Mouse (Mus musculus) small intestine, adult 2 months (tissue): ENCODE measurements at regions not wholly inside any gene's neighbourhood (a gene's known extent, or its start where the extent isn't known, plus 50 kb on each side); places are given as distances from the start of the nearest gene placed in this dataset.

Experiments
- H3K27ac ChIP-seq: fragments of 200-500 bp; 2 replicates; pipeline ENCODE4 v1.5.1; 2012; ENCODE audit warnings: low read depth, low read length, control low read depth, inconsistent platforms; ENCODE audit not compliant: insufficient read depth
- H3K27me3 ChIP-seq: fragments of 200-500 bp; 2 replicates; pipeline ENCODE4 v1.6.1; 2012; ENCODE audit warnings: mild to moderate bottlenecking, moderate library complexity, low read length, inconsistent platforms; ENCODE audit not compliant: control insufficient read depth, insufficient read depth
- H3K36me3 ChIP-seq: fragments of 200-500 bp; 2 replicates; pipeline ENCODE4 v1.6.1; 2012; ENCODE audit warnings: mild to moderate bottlenecking, low read length, control low read depth, inconsistent platforms; ENCODE audit not compliant: control insufficient read depth, insufficient read depth
- H3K4me1 ChIP-seq: fragments of 200-500 bp; 2 replicates; pipeline ENCODE4 v1.6.1; 2012; ENCODE audit warnings: low read length, inconsistent platforms, mixed read lengths; ENCODE audit not compliant: control insufficient read depth, insufficient read depth, insufficient read length
- H3K4me3 ChIP-seq: fragments of 200-500 bp; 2 replicates; pipeline ENCODE4 v1.5.1; 2012; ENCODE audit warnings: low read depth, mild to moderate bottlenecking, control low read depth, inconsistent platforms, low read length, moderate library complexity
- CTCF ChIP-seq: fragments of 200-500 bp; IDR thresholded peaks from 2 replicates; pipeline ENCODE4 v1.5.1; 2012; ENCODE audit warnings: low read depth, mild to moderate bottlenecking, control low read depth, inconsistent platforms, low read length, moderate library complexity, mixed read lengths; ENCODE audit not compliant: insufficient replicate concordance, insufficient read length; ENCODE audit errors: extremely low read depth
- POLR2A ChIP-seq: fragments of 200-500 bp; IDR thresholded peaks from 2 replicates; pipeline ENCODE4 v1.6.1; 2012; ENCODE audit warnings: low read depth, mild to moderate bottlenecking, control low read depth, inconsistent platforms, low read length, moderate library complexity
- WGBS: fragments of 180-500 bp; shearing (Covaris S2); methylation state at CpG from one replicate; pipeline ENCODE4 v1.1.7; 2018; 5-methylcytosine and 5-hydroxymethylcytosine counted together

- Histone ChIP-seq H3K27me3 (no peaks in the 10 kb centered on the region), H3K4me3 (no peak overlapping the region), H3K27ac (no peak overlapping the region), H3K4me1 (no peaks in the 10 kb centered on the region), H3K36me3 (no peaks in the 10 kb centered on the region)
- no peak for TF ChIP-seq POLR2A
- no peak for TF ChIP-seq CTCF
- 80% methylated on average over 7 of the region's 7 CpGs for WGBS
These were observed 133.8 kb upstream of the Mdm1 start for GRCm38 (mm10) chr10:118007846-118008245.

GRCm38 (mm10) chr10:118011687-118012567 is 129.7 kb upstream of the Mdm1 start:
- no peaks in the 10 kb centered on the region for H3K36me3 ChIP-seq
- no peak overlapping the region for H3K4me3 ChIP-seq
- no peaks in the 10 kb centered on the region for H3K4me1 ChIP-seq
- WGBS: 68% methylated on average over 10 of the region's 10 CpGs
- H3K27me3 ChIP-seq: no peaks in the 10 kb centered on the region
- TF ChIP-seq CTCF (no peak), POLR2A (no peak)
- H3K27ac ChIP-seq: no peak overlapping the region

- 82% methylated on average over 9 of the region's 9 CpGs for WGBS
- TF ChIP-seq POLR2A (no peak), CTCF (no peak)
- Histone ChIP-seq H3K27ac (no peak overlapping the region), H3K4me3 (no peak overlapping the region), H3K27me3 (no peaks in the 10 kb centered on the region), H3K36me3 (no peaks in the 10 kb centered on the region), H3K4me1 (no peaks in the 10 kb centered on the region)
These were observed 112.8 kb upstream of the Mdm1 start for GRCm38 (mm10) chr10:118028831-118029230.

DNA sequence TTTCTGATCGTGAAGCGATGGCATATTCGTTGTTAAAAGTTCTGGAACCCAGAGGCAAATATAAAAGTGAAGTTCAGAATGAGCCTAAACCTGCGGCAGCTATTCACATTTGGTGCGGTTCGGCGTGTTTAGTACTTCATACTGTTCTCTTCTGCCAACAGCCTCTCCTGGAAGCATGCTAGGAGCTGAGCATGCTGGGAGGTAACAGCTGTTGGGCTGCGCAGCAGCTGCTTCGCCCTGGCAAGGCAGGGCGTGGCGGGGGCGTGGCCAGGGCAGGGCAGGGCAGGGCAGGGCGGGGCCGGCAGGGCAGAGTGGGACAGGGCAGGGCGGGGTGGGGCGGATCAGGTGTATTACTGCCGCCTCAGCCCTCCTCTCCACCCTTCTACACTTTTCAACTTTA is 107.2 kb upstream of the Mdm1 start:
- 77% methylated on average over 17 of the region's 17 CpGs for WGBS
- Histone ChIP-seq H3K27me3 (no peaks in the 10 kb centered on the region), H3K4me1 (no peaks in the 10 kb centered on the region), H3K36me3 (no peaks in the 10 kb centered on the region), H3K27ac (no peak overlapping the region), H3K4me3 (no peak overlapping the region)
- TF ChIP-seq POLR2A (no peak), CTCF (no peak)

DNA sequence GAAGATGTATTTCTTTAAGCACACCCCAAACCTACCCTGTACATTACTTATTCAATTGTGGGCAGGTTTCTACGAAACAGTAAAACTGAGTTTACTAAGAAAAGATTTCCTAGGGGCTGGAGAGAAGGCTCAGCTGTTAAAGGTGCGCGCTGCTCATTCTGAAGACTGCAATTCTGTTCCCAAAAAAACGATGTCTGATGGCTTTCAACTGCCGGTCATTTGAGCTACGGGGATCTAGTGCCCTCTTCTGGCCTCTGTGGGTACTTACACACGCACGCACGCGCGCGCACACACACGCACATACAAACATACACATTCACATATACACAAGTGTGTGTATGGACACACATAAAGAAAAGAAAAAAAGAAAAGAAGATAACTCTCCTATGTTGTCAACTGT is 106.6 kb upstream of the Mdm1 start:
- WGBS: 94% methylated on average over 13 of the region's 13 CpGs

DNA sequence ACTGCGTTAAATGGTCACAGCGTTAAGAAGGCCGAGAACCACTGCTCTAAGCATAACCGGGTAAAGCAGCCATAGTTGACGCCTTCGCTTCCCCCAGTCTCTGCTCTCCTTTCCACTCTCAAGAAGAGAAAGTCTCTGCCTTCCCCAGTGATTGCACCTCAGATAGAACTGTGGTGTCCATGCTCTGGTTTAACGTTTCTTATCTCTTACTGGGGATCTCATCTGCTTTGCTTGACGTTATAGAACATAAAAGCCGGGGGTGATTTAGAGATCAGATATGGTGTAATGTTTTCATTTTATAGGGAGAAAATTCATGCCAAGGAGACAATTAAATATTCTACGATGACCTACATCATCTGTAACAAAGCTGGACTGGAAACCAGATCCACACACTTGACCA is 103.1 kb upstream of the Mdm1 start:
- no peak for TF ChIP-seq CTCF
- no peak for TF ChIP-seq POLR2A
- no peak overlapping the region for H3K27ac ChIP-seq
- WGBS: 92% methylated on average over 10 of the region's 10 CpGs
- no peaks in the 10 kb centered on the region for H3K36me3 ChIP-seq
- no peak overlapping the region for H3K4me3 ChIP-seq
- no peaks in the 10 kb centered on the region for H3K27me3 ChIP-seq
- H3K4me1 ChIP-seq: no peaks in the 10 kb centered on the region

More for the DNA sequence above, 106.6 kb upstream of the Mdm1 start:
- H3K27me3 ChIP-seq: no peaks in the 10 kb centered on the region
- H3K4me3 ChIP-seq: no peak overlapping the region
- H3K27ac ChIP-seq: no peak overlapping the region
- no peaks in the 10 kb centered on the region for H3K4me1 ChIP-seq
- TF ChIP-seq POLR2A (no peak), CTCF (no peak)
- no peaks in the 10 kb centered on the region for H3K36me3 ChIP-seq

DNA sequence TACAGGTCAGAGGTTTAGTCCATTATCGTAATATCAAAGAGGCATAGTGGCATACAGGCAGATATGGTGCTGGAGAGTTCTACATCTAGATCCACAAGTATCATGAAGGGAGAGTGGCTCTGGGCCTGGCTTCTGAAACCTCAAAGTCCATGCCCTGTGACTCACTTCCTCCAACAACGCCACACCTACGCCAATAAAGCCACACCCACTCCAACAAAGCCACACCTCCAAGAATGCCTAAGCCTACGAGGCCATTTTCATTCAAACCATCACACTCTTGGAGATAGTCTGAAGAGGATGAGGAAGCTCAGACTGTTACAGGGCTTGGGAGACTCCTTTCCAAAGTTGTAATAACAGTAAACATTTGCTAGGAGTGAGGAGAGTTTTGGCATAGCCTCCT is 102.6 kb upstream of the Mdm1 start:
- no peaks in the 10 kb centered on the region for H3K27me3 ChIP-seq
- no peaks in the 10 kb centered on the region for H3K36me3 ChIP-seq
- TF ChIP-seq CTCF: no peak
- no peak for TF ChIP-seq POLR2A
- no peak overlapping the region for H3K4me3 ChIP-seq
- H3K4me1 ChIP-seq: no peaks in the 10 kb centered on the region
- no peak overlapping the region for H3K27ac ChIP-seq
- 61% methylated on average over 4 of the region's 4 CpGs for whole genome bisulfite sequencing
